In the genomic region with DNA sequence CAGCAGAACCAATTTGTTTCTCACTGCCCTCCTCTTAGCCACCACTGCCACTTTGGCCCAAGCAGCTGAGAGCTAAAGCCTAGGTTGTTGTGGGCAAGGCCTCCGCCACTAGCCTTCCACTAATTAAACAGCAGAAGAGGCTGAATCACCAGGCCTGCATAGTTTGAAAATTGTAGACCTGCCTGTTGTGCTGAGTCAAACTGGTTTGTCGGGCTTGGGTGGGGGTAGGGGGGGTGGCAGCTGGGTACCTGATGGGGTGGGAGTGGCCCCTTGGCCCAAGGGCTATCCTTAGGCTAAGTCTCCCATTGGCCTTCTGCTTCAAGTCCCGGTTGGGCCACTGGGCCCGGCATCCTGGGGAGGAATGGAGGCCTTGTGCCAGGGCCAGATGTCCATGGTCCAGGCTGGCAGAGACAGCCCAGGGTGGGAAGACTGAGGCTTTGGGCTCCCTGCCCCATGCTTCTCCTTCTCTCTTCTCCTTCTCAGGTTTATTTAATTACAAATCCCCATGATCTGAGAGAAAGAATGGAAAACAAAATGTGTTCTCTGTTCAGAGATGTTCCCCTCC, we compare ENCODE assay signal across 9 mouse cellular contexts. TPM values are rescaled to one million over a fixed set of nuclear protein-coding genes. Genes with fewer than 3 reads are reported as not detected.
DNase-seq lines count a peak whose midpoint lies in the region; ATAC-seq and TF ChIP-seq lines count a peak whose summit lies in the region.
"Had no signal": no experiment of that assay in that cellular context is flagged by ENCODE, and none has a peak within 500 bp of the region (broad histone marks: within the 10 kb centered on the region; RNA-seq: fewer than 3 reads in every experiment).

No protein-coding gene starts in this region.

- TF ChIP-seq EP300 in heart, adult 2 months (IDR thresholded peaks at IDR 0.05; ENCODE audit: insufficient read depth, low read depth, low read length), result no peak

- peak overlapping the region; percentile 77 for H3K4me2 ChIP-seq in heart, embryonic 14.5 days (ENCODE audit: low read length)
- H3K4me2 ChIP-seq in embryonic facial prominence, embryonic 11.5 days (ENCODE audit: low read depth, low read length), result peak overlapping the region; percentile 77
- peak overlapping the region; percentile 21; the same call in 1 of the 2 replicates for H3K4me2 ChIP-seq in intestine, postnatal 0 days (replicated peaks; ENCODE audit: low read depth)
- peak overlapping the region; percentile 65 for H3K4me2 ChIP-seq in midbrain, embryonic 15.5 days

- H3K9ac ChIP-seq in heart, embryonic 14.5 days (ENCODE audit: low read length), result peak overlapping the region; percentile 89
- H3K9ac ChIP-seq in heart, adult 2 months (ENCODE audit: low read depth, low read length), result no peak overlapping the region
- peak overlapping the region; percentile 41 for H3K9ac ChIP-seq in embryonic facial prominence, embryonic 11.5 days (replicated peaks; ENCODE audit: low read length)
- H3K9ac ChIP-seq in intestine, postnatal 0 days (ENCODE audit: low read depth, low read length), result no peak overlapping the region
- no peak overlapping the region for H3K9ac ChIP-seq in midbrain, embryonic 15.5 days

- intact Hi-C loops in heart, adult 2 months (cut with DNase I), result loop anchor here (5.0 kb wide), 3 partner anchors 39 to 104 kb away; no protein-coding TSS in a partner anchor

- H3K27me3 ChIP-seq in heart, embryonic 14.5 days (ENCODE audit: control insufficient read depth, insufficient read depth, low read length), result no peaks in the 10 kb centered on the region
- H3K27me3 ChIP-seq in heart, adult 2 months (ENCODE audit: control insufficient read depth, insufficient read depth, low read length), result no peaks in the 10 kb centered on the region
- no peaks in the 10 kb centered on the region for H3K27me3 ChIP-seq in embryonic facial prominence, embryonic 11.5 days (ENCODE audit: control insufficient read depth, insufficient read depth, low read length)
- H3K27me3 ChIP-seq in intestine, postnatal 0 days (replicated peaks; ENCODE audit: control insufficient read depth, insufficient read depth, low read length), result no peaks in the 10 kb centered on the region
- 0 out of 2 replicates have a peak, but pooled peaks cover 1% of the 10 kb centered on the region for H3K27me3 ChIP-seq in midbrain, embryonic 15.5 days (replicated peaks)

- TF ChIP-seq CTCF in heart, adult 2 months (IDR thresholded peaks at IDR 0.05), result no peak
- TF ChIP-seq CTCF in intestine, postnatal 0 days (IDR thresholded peaks at IDR 0.05; ENCODE audit: low read depth), result no peak

- no peak for ATAC-seq in heart, embryonic 14.5 days (ENCODE audit: insufficient number of reproducible peaks, insufficient read depth, low FRiP score, low read depth)
- ATAC-seq in embryonic facial prominence, embryonic 11.5 days (replicated peaks; ENCODE audit: insufficient number of reproducible peaks, low FRiP score, low TSS enrichment, low read depth), result no peak
- ATAC-seq in intestine, postnatal 0 days, result no peak
- ATAC-seq in midbrain, embryonic 15.5 days (replicated peaks), result no peak
- no peak for ATAC-seq in frontal cortex, adult (ENCODE audit: low TSS enrichment)

- no peaks in the 10 kb centered on the region for H3K79me2 ChIP-seq in heart, adult 2 months (replicated peaks; ENCODE audit: control insufficient read depth, insufficient read depth, low read length)

- WGBS in heart, embryonic 14.5 days, result 71% methylated on average over 4 of the region's 4 CpGs
- WGBS in heart, adult 2 months, result 78% methylated on average over 4 of the region's 4 CpGs
- WGBS in embryonic facial prominence, embryonic 11.5 days, result 64% methylated on average over 4 of the region's 4 CpGs
- 65% methylated on average over 4 of the region's 4 CpGs for WGBS in intestine, postnatal 0 days
- WGBS in midbrain, embryonic 15.5 days, result 67% methylated on average over 4 of the region's 4 CpGs

- no peak overlapping the region for H3K4me3 ChIP-seq in heart, embryonic 14.5 days (ENCODE audit: control insufficient read depth in 1 of 2, insufficient read depth in 1 of 2, low read depth in 1 of 2, low read length in 2 of 2)
- H3K4me3 ChIP-seq in heart, adult 2 months, result no peak overlapping the region
- peak overlapping the region; percentile 96 for H3K4me3 ChIP-seq in embryonic facial prominence, embryonic 11.5 days (ENCODE audit: low read depth, low read length)
- no peak overlapping the region for H3K4me3 ChIP-seq in intestine, postnatal 0 days (ENCODE audit: low read depth, low read length)
- H3K4me3 ChIP-seq in midbrain, embryonic 15.5 days, result no peak overlapping the region

- no peak for TF ChIP-seq POLR2A in heart, adult 2 months (IDR thresholded peaks at IDR 0.05; ENCODE audit: insufficient read depth, low read depth, low read length)

- H3K36me3 ChIP-seq in heart, embryonic 14.5 days (ENCODE audit: control insufficient read depth, insufficient read depth, low read length), result peaks cover 5% of the 10 kb centered on the region; the same call in 1 of the 2 replicates
- no peaks in the 10 kb centered on the region for H3K36me3 ChIP-seq in heart, adult 2 months (ENCODE audit: control insufficient read depth, insufficient read depth, low read length)
- no peaks in the 10 kb centered on the region for H3K36me3 ChIP-seq in embryonic facial prominence, embryonic 11.5 days (replicated peaks; ENCODE audit: control insufficient read depth, insufficient read depth, low read depth, low read length)
- H3K36me3 ChIP-seq in intestine, postnatal 0 days (ENCODE audit: control insufficient read depth, insufficient read depth), result no peaks in the 10 kb centered on the region
- no peaks in the 10 kb centered on the region for H3K36me3 ChIP-seq in midbrain, embryonic 15.5 days (replicated peaks)

- H3K27ac ChIP-seq in heart, embryonic 14.5 days (replicated peaks in 1 of 2; ENCODE audit: control insufficient read depth in 1 of 2, insufficient read depth in 1 of 2, low read depth in 2 of 2, low read length in 2 of 2), result no peak overlapping the region
- no peak overlapping the region for H3K27ac ChIP-seq in heart, adult 2 months
- no peak overlapping the region for H3K27ac ChIP-seq in embryonic facial prominence, embryonic 11.5 days (replicated peaks; ENCODE audit: low read depth, low read length)
- H3K27ac ChIP-seq in intestine, postnatal 0 days (ENCODE audit: low read depth, low read length), result no peak overlapping the region
- H3K27ac ChIP-seq in midbrain, embryonic 15.5 days, result no peak overlapping the region

- H3K4me1 ChIP-seq in heart, embryonic 14.5 days (ENCODE audit: control insufficient read depth in 2 of 2, insufficient read depth in 2 of 2, low read length in 2 of 2), result peaks cover 36 to 53% of the 10 kb centered on the region in 2 experiments
- H3K4me1 ChIP-seq in heart, adult 2 months (ENCODE audit: control insufficient read depth, insufficient read depth, low read length), result peaks cover 2% of the 10 kb centered on the region; the same call in 1 of the 2 replicates
- peaks cover 21% of the 10 kb centered on the region for H3K4me1 ChIP-seq in embryonic facial prominence, embryonic 11.5 days (ENCODE audit: control insufficient read depth, insufficient read depth, low read length)
- H3K4me1 ChIP-seq in intestine, postnatal 0 days (replicated peaks; ENCODE audit: control insufficient read depth, insufficient read depth, low read length), result peaks cover 19% of the 10 kb centered on the region; the same call in 1 of the 2 replicates
- peaks cover 57% of the 10 kb centered on the region for H3K4me1 ChIP-seq in midbrain, embryonic 15.5 days

- no peak for DNase-seq in heart, adult 2 months
- no peak for DNase-seq in embryonic facial prominence, embryonic 11.5 days (ENCODE audit: low spot score)
- DNase-seq in gastrocnemius, adult 8-10 months (ENCODE audit: low spot score in 2 of 2), result no peak
- no peak for DNase-seq in cerebellum, postnatal 4 days (ENCODE audit: low spot score in 2 of 2)
- DNase-seq: kidney, adult 9 months had no signal

- H3K9me3 ChIP-seq in heart, embryonic 14.5 days (ENCODE audit: control insufficient read depth, low read length), result no peaks in the 10 kb centered on the region
- no peaks in the 10 kb centered on the region for H3K9me3 ChIP-seq in embryonic facial prominence, embryonic 11.5 days (replicated peaks; ENCODE audit: control insufficient read depth, low read length)
- H3K9me3 ChIP-seq in intestine, postnatal 0 days (ENCODE audit: control insufficient read depth), result no peaks in the 10 kb centered on the region
- no peaks in the 10 kb centered on the region for H3K9me3 ChIP-seq in midbrain, embryonic 15.5 days

RNA-seq across cellular contexts. Expression of gene Ephb3, which starts 3.5 kb away (rescaled TPM):
- polyA plus RNA-seq in heart, embryonic 14.5 days (2014; fragmentation: Nextera tagmentation; extraction: Ambion mirVana), result 10.9 and 13.6 TPM in 2 replicates
- 1 to 10 TPM; 6.3 to 7.0 TPM for total RNA-seq in heart, adult 2 months (2021)
- 9.9 and 11.3 TPM in 2 replicates for polyA plus RNA-seq in heart, adult 2 months (2012; rRNA removed)
- polyA plus RNA-seq in embryonic facial prominence, embryonic 11.5 days (2014; fragmentation: Nextera tagmentation; extraction: Ambion mirVana), result 22.2 and 24.8 TPM in 2 replicates
- 3.9 and 4.0 TPM in 2 replicates for polyA plus RNA-seq in intestine, postnatal 0 days (2015; fragmentation: Nextera tagmentation; extraction: Ambion mirVana)
- polyA plus RNA-seq in midbrain, embryonic 15.5 days (2015; fragmentation: Nextera tagmentation; extraction: Ambion mirVana), result 12.2 and 14.0 TPM in 2 replicates
- under 1 TPM; 0.39 to 0.79 (median 0.71) TPM for total RNA-seq in gastrocnemius, adult 8-10 months (2022)

RNA-seq across cellular contexts. Expression of gene Teddm3, which starts 54.3 kb away (rescaled TPM):
- polyA plus RNA-seq in heart, embryonic 14.5 days (2014; fragmentation: Nextera tagmentation; extraction: Ambion mirVana), result not detected in 2 replicates
- not detected for total RNA-seq in heart, adult 2 months (2021)
- polyA plus RNA-seq in heart, adult 2 months (2012; rRNA removed), result not detected in 2 replicates
- not detected in 2 replicates for polyA plus RNA-seq in embryonic facial prominence, embryonic 11.5 days (2014; fragmentation: Nextera tagmentation; extraction: Ambion mirVana)
- 0.17 and 1.2 TPM in 2 replicates for polyA plus RNA-seq in intestine, postnatal 0 days (2015; fragmentation: Nextera tagmentation; extraction: Ambion mirVana)
- not detected in 2 replicates for polyA plus RNA-seq in midbrain, embryonic 15.5 days (2015; fragmentation: Nextera tagmentation; extraction: Ambion mirVana)
- total RNA-seq in gastrocnemius, adult 8-10 months (2022), result not detected

Comparison
In these comparisons a context has a peak if more than half of its experiments do, and no peak if none do; other contexts are left out.
1. H3K9ac ChIP-seq: peak in heart, embryonic 14.5 days (single experiment) and embryonic facial prominence, embryonic 11.5 days (single experiment); none in heart, adult 2 months (single experiment), intestine, postnatal 0 days (single experiment) and midbrain, embryonic 15.5 days (single experiment).
2. H3K4me2 ChIP-seq: peak in every context shown above with its lines; median percentile 77 in heart, embryonic 14.5 days; 77 in embryonic facial prominence, embryonic 11.5 days; 65 in midbrain, embryonic 15.5 days; 21 in intestine, postnatal 0 days.